Mouse (Mus musculus): ENCODE measurements around the gene Elf4.

GRCm38 (mm10) chrX:48424583-48424982 is 38.3 kb downstream of the Elf4 start:
- TF ChIP-seq POLR2A (IDR thresholded peaks at IDR 0.05; ENCODE audit: low read depth, low read length), result no peak
- TF ChIP-seq CTCF (IDR thresholded peaks at IDR 0.05; ENCODE audit: borderline replicate concordance, insufficient read depth, low read length), result no peak

Measured in embryonic fibroblast, embryonic 13.5 days (primary cell).